11 mouse cellular contexts compared by ENCODE assay signal in genomic region chr2:157463887-157464745, GRCm38 (mm10). TPM values are rescaled to one million over a fixed set of nuclear protein-coding genes. Genes with fewer than 3 reads are reported as not detected.
DNase-seq lines count a peak whose midpoint lies in the region; ATAC-seq and TF ChIP-seq lines count a peak whose summit lies in the region.
"Had no signal": no experiment of that assay in that cellular context is flagged by ENCODE, and none has a peak within 500 bp of the region (broad histone marks: within the 10 kb centered on the region; RNA-seq: fewer than 3 reads in every experiment).

No protein-coding gene starts in this region.

- TF ChIP-seq POLR2A in ES-Bruce4 (IDR thresholded peaks at IDR 0.05; ENCODE audit: insufficient read depth, low read length) = no peak

- H3K36me3 ChIP-seq in ES-Bruce4 (ENCODE audit: control insufficient read depth, insufficient read depth, low read length, poor library complexity, severe bottlenecking) = no peaks in the 10 kb centered on the region
- H3K36me3 ChIP-seq in hindbrain, embryonic 13.5 days = peaks cover 65% of the 10 kb centered on the region
- peaks cover 62% of the 10 kb centered on the region for H3K36me3 ChIP-seq in midbrain, embryonic 13.5 days

- peak; percentile 66 for DNase-seq in embryo, embryonic 9.5 days (ENCODE audit: extremely low spot score)
- no peak for DNase-seq in embryo, embryonic 10 days (ENCODE audit: low spot score)
- no peak for DNase-seq in ovary, adult 18-20 months (ENCODE audit: low spot score)
- no peak for DNase-seq in layer of hippocampus, postnatal 14 days (ENCODE audit: low spot score in 2 of 2)
- no peak for DNase-seq in testis, postnatal 14 days (ENCODE audit: low spot score)
- DNase-seq: cerebellum, adult 18-20 months; gastrocnemius, adult 2 months; layer of hippocampus, postnatal 36 days had no signal

- H3K27ac ChIP-seq in ES-Bruce4 (ENCODE audit: insufficient read depth, low read length) = peak overlapping the region; percentile 64
- peak overlapping the region; percentile 99 for H3K27ac ChIP-seq in hindbrain, embryonic 13.5 days
- H3K27ac ChIP-seq in midbrain, embryonic 13.5 days = peak overlapping the region; percentile 100
- H3K27ac ChIP-seq: gastrocnemius, adult 2 months had no signal

- H3K9ac ChIP-seq in ES-Bruce4 (ENCODE audit: low read depth, poor library complexity, severe bottlenecking) = 0 out of 2 replicates have a peak overlapping the region, but pooled peaks have one; percentile 11
- H3K9ac ChIP-seq in hindbrain, embryonic 13.5 days = peak overlapping the region; percentile 75
- H3K9ac ChIP-seq in midbrain, embryonic 13.5 days (replicated peaks) = peak overlapping the region; percentile 75

- ATAC-seq in hindbrain, embryonic 13.5 days (ENCODE audit: low FRiP score) = peak; percentile 33
- ATAC-seq in midbrain, embryonic 13.5 days = peak; percentile 44

- peaks cover 30% of the 10 kb centered on the region for H3K4me1 ChIP-seq in ES-Bruce4 (ENCODE audit: control insufficient read depth, insufficient read depth, low read length)
- peaks cover 73% of the 10 kb centered on the region for H3K4me1 ChIP-seq in hindbrain, embryonic 13.5 days (replicated peaks)
- H3K4me1 ChIP-seq in midbrain, embryonic 13.5 days (replicated peaks) = peaks cover 84% of the 10 kb centered on the region

- TF ChIP-seq EP300 in ES-Bruce4 (IDR thresholded peaks at IDR 0.05; ENCODE audit: insufficient read depth, low read depth, low read length) = no peak

- no peak for TF ChIP-seq CTCF in ES-Bruce4 (IDR thresholded peaks at IDR 0.05; ENCODE audit: low read depth, low read length)

- peak overlapping the region; percentile 24 for H3K4me3 ChIP-seq in ES-Bruce4 (ENCODE audit: low read depth, low read length)
- peak overlapping the region; percentile 5; the same call in 1 of the 2 replicates for H3K4me3 ChIP-seq in hindbrain, embryonic 13.5 days
- H3K4me3 ChIP-seq in midbrain, embryonic 13.5 days (replicated peaks) = peak overlapping the region; percentile 11; the same call in 1 of the 2 replicates
- H3K4me3 ChIP-seq: gastrocnemius, adult 2 months had no signal

- no peaks in the 10 kb centered on the region for H3K9me3 ChIP-seq in ES-Bruce4 (replicated peaks; ENCODE audit: control insufficient read depth, insufficient read depth, low read length, poor library complexity, severe bottlenecking)
- H3K9me3 ChIP-seq in hindbrain, embryonic 13.5 days = no peaks in the 10 kb centered on the region
- H3K9me3 ChIP-seq in midbrain, embryonic 13.5 days = no peaks in the 10 kb centered on the region

- 18% methylated on average over 16 of the region's 16 CpGs for WGBS in hindbrain, embryonic 13.5 days
- 7% methylated on average over 16 of the region's 16 CpGs for WGBS in midbrain, embryonic 13.5 days

- H3K27me3 ChIP-seq in ES-Bruce4 (ENCODE audit: control insufficient read depth, insufficient read depth, low read length, poor library complexity, severe bottlenecking) = no peaks in the 10 kb centered on the region
- H3K27me3 ChIP-seq in hindbrain, embryonic 13.5 days = no peaks in the 10 kb centered on the region
- H3K27me3 ChIP-seq in midbrain, embryonic 13.5 days = no peaks in the 10 kb centered on the region

- peak overlapping the region; percentile 40 for H3K4me2 ChIP-seq in hindbrain, embryonic 13.5 days
- peak overlapping the region; percentile 45 for H3K4me2 ChIP-seq in midbrain, embryonic 13.5 days (replicated peaks)

RNA-seq across cellular contexts. Expression of gene Src, which starts 45.9 kb away (rescaled TPM):
- 53.4 and 54.7 TPM in 2 replicates for polyA plus RNA-seq in ES-Bruce4 (2011; ENCODE audit: insufficient read depth, insufficient read length, low read depth, missing spikeins)
- 31.3 and 31.8 TPM in 2 replicates for polyA plus RNA-seq in hindbrain, embryonic 13.5 days (2015; fragmentation: Nextera tagmentation; extraction: Ambion mirVana)
- polyA plus RNA-seq in midbrain, embryonic 13.5 days (2015; fragmentation: Nextera tagmentation; extraction: Ambion mirVana) = 31.6 and 39.1 TPM in 2 replicates
- 100 to 1,000 TPM; 117 to 118 TPM for total RNA-seq in layer of hippocampus, postnatal 14 days (2021)

Comparison
In these comparisons a context has a peak if more than half of its experiments do, and no peak if none do; other contexts are left out.
1. H3K9ac ChIP-seq: peak in every context shown above with its lines; median percentile 75 in hindbrain, embryonic 13.5 days; 75 in midbrain, embryonic 13.5 days; 11 in ES-Bruce4.